Mouse (Mus musculus): ENCODE results near the gene Bcar3.

GRCm38 (mm10) chr3:122519082-122519481 lies 225.1 kb downstream of the Bcar3 start:
- TF ChIP-seq EP300 (IDR thresholded peaks at IDR 0.05; ENCODE audit: insufficient read depth, low read depth, low read length) (no peak), POLR2A (IDR thresholded peaks at IDR 0.05; ENCODE audit: insufficient read depth, low read length) (no peak), CTCF (IDR thresholded peaks at IDR 0.05; ENCODE audit: low read depth, low read length) (no peak)
